ENCODE assay signal across 8 mouse cellular contexts in the genomic region with DNA sequence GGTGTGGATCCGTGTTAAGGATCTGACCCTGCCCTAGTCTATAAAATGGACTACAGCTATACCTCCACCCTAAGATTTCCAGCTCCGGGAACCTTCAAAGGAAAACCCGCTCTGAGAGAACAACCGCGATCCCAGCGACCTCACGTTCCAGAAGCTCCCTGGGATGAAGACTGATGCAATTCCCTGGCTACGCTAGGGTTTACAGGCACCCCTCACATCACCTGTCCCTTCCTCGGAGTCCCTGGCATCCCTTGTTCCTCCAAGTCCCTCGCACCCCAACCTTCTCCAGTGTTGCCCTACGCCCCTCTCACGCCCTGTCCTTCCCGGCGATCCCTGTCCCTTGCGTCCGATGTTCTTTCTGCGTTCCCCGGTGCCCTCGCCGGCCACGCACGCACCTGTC. TPM values are rescaled to one million over a fixed set of nuclear protein-coding genes. Genes with fewer than 3 reads are reported as not detected.
DNase-seq lines count a peak whose midpoint lies in the region; ATAC-seq and TF ChIP-seq lines count a peak whose summit lies in the region.

No protein-coding gene starts in this region.

- TF ChIP-seq CTCF in heart, postnatal 0 days (IDR thresholded peaks at IDR 0.05; ENCODE audit: low read depth): no peak

- H3K27me3 ChIP-seq in heart, postnatal 0 days (ENCODE audit: control insufficient read depth, insufficient read depth, low read length): no peaks in the 10 kb centered on the region
- no peaks in the 10 kb centered on the region for H3K27me3 ChIP-seq in forebrain, embryonic 16.5 days (replicated peaks; ENCODE audit: control insufficient read depth, insufficient read depth, low read length)
- no peaks in the 10 kb centered on the region for H3K27me3 ChIP-seq in midbrain, embryonic 11.5 days (ENCODE audit: control insufficient read depth, insufficient read depth, low read length)

- peak overlapping the region; percentile 84 for H3K4me2 ChIP-seq in heart, postnatal 0 days (ENCODE audit: low read depth, low read length)
- peak overlapping the region; percentile 98 for H3K4me2 ChIP-seq in forebrain, embryonic 16.5 days (ENCODE audit: low read length)
- peak overlapping the region; percentile 94 for H3K4me2 ChIP-seq in midbrain, embryonic 11.5 days

- H3K9ac ChIP-seq in heart, postnatal 0 days (replicated peaks; ENCODE audit: low read depth, low read length): peak overlapping the region; percentile 89
- peak overlapping the region; percentile 87 for H3K9ac ChIP-seq in forebrain, embryonic 16.5 days (replicated peaks; ENCODE audit: low read depth, low read length)
- peak overlapping the region; percentile 76 for H3K9ac ChIP-seq in midbrain, embryonic 11.5 days (ENCODE audit: low read length)

- peak overlapping the region; percentile 79 for H3K4me3 ChIP-seq in heart, postnatal 0 days (ENCODE audit: low read depth, low read length)
- peak overlapping the region; percentile 77 for H3K4me3 ChIP-seq in forebrain, embryonic 16.5 days (replicated peaks; ENCODE audit: low read length)
- peak overlapping the region; percentile 66 for H3K4me3 ChIP-seq in midbrain, embryonic 11.5 days (ENCODE audit: low read depth, low read length)

- DNase-seq in heart, postnatal 0 days (ENCODE audit: low spot score): peak; percentile 17
- DNase-seq in heart, postnatal 36 days: no peak
- peak; percentile 39 for DNase-seq in NIH3T3 (ENCODE audit: low read depth)
- no peak for DNase-seq in midbrain, embryonic 11.5 days (ENCODE audit: low spot score, missing footprints)
- DNase-seq in frontal cortex, postnatal 36 days (ENCODE audit: low spot score in 2 of 2): no peak
- DNase-seq in T-cell, adult 2 months (ENCODE audit: low spot score): no peak
- DNase-seq in lung, adult 18-20 months: no peak

- H3K9me3 ChIP-seq in heart, postnatal 0 days (replicated peaks; ENCODE audit: control insufficient read depth, low read length): no peaks in the 10 kb centered on the region
- H3K9me3 ChIP-seq in forebrain, embryonic 16.5 days (ENCODE audit: control insufficient read depth, low read length): no peaks in the 10 kb centered on the region
- no peaks in the 10 kb centered on the region for H3K9me3 ChIP-seq in midbrain, embryonic 11.5 days (ENCODE audit: control insufficient read depth, low read length)

- H3K27ac ChIP-seq in heart, postnatal 0 days (ENCODE audit: low read depth): peak overlapping the region; percentile 86
- H3K27ac ChIP-seq in forebrain, embryonic 16.5 days (ENCODE audit: low read length): peak overlapping the region; percentile 76
- H3K27ac ChIP-seq in midbrain, embryonic 11.5 days (ENCODE audit: low read depth, low read length): no peak overlapping the region

- H3K4me1 ChIP-seq in heart, postnatal 0 days (ENCODE audit: control insufficient read depth, insufficient read depth): peaks cover 14% of the 10 kb centered on the region
- H3K4me1 ChIP-seq in forebrain, embryonic 16.5 days (replicated peaks; ENCODE audit: control insufficient read depth, insufficient read depth, low read length): peaks cover 15% of the 10 kb centered on the region
- peaks cover 17% of the 10 kb centered on the region for H3K4me1 ChIP-seq in midbrain, embryonic 11.5 days (ENCODE audit: control insufficient read depth, insufficient read depth, low read length)

- intact Hi-C loops in heart, postnatal 36 days (cut with DNase I): no loop called here

- no peak; the same call in 1 of the 2 replicates for ATAC-seq in heart, postnatal 0 days (ENCODE audit: insufficient read depth, low read depth)
- no peak for ATAC-seq in forebrain, embryonic 16.5 days
- ATAC-seq in midbrain, embryonic 11.5 days (ENCODE audit: low FRiP score): peak; percentile 28

- WGBS in heart, postnatal 0 days: under 1% methylated on average over 22 of the region's 22 CpGs
- WGBS in forebrain, embryonic 16.5 days: under 1% methylated on average over 22 of the region's 22 CpGs
- under 1% methylated on average over 22 of the region's 22 CpGs for WGBS in midbrain, embryonic 11.5 days

- no peak for TF ChIP-seq EP300 in heart, postnatal 0 days (IDR thresholded peaks at IDR 0.05; ENCODE audit: low read depth)

- H3K36me3 ChIP-seq in heart, postnatal 0 days (replicated peaks; ENCODE audit: control insufficient read depth, insufficient read depth, low read length): peaks cover 28% of the 10 kb centered on the region
- H3K36me3 ChIP-seq in forebrain, embryonic 16.5 days (ENCODE audit: control insufficient read depth, insufficient read depth): peaks cover 7% of the 10 kb centered on the region; the same call in 1 of the 2 replicates
- H3K36me3 ChIP-seq in midbrain, embryonic 11.5 days (ENCODE audit: control insufficient read depth, insufficient read depth, low read length): peaks cover 11% of the 10 kb centered on the region; the same call in 1 of the 2 replicates

RNA-seq across cellular contexts. Expression of gene Usp36, which starts 0.5 kb away (rescaled TPM):
- 10.4 and 18.3 TPM in 2 replicates for total RNA-seq in heart, postnatal 0 days (2014; rRNA removed; ENCODE audit: low replicate concordance)
- 5.5 and 6.6 TPM in 2 replicates for polyA plus RNA-seq in heart, postnatal 0 days (2015; fragmentation: Nextera tagmentation; extraction: Ambion mirVana)
- 10 to 100 TPM; 12.6 to 15.2 TPM for total RNA-seq in heart, postnatal 36 days (2021)
- 15.8 and 20.2 TPM in 2 replicates for polyA plus RNA-seq in forebrain, embryonic 16.5 days (2015; fragmentation: Nextera tagmentation; extraction: Ambion mirVana)
- polyA plus RNA-seq in midbrain, embryonic 11.5 days (2014; fragmentation: Nextera tagmentation; extraction: Ambion mirVana): 8.7 and 9.0 TPM in 2 replicates

RNA-seq across cellular contexts. Expression of gene Cyth1, which starts 41.2 kb away (rescaled TPM):
- total RNA-seq in heart, postnatal 0 days (2014; rRNA removed; ENCODE audit: low replicate concordance): 49.8 and 50.1 TPM in 2 replicates
- 21.4 TPM in 2 replicates for polyA plus RNA-seq in heart, postnatal 0 days (2015; fragmentation: Nextera tagmentation; extraction: Ambion mirVana)
- 10 to 100 TPM; 45.6 to 51.6 TPM for total RNA-seq in heart, postnatal 36 days (2021)
- polyA plus RNA-seq in forebrain, embryonic 16.5 days (2015; fragmentation: Nextera tagmentation; extraction: Ambion mirVana): 32.1 and 35.2 TPM in 2 replicates
- polyA plus RNA-seq in midbrain, embryonic 11.5 days (2014; fragmentation: Nextera tagmentation; extraction: Ambion mirVana): 12.3 and 12.8 TPM in 2 replicates

RNA-seq across cellular contexts. Expression of gene Cep295nl, which starts 52.7 kb away (rescaled TPM):
- not detected in 2 replicates for total RNA-seq in heart, postnatal 0 days (2014; rRNA removed; ENCODE audit: low replicate concordance)
- polyA plus RNA-seq in heart, postnatal 0 days (2015; fragmentation: Nextera tagmentation; extraction: Ambion mirVana): 0.19 and 0.31 TPM in 2 replicates
- under 1 TPM; 0.56 to 0.76 TPM for total RNA-seq in heart, postnatal 36 days (2021)
- polyA plus RNA-seq in forebrain, embryonic 16.5 days (2015; fragmentation: Nextera tagmentation; extraction: Ambion mirVana): 0.14 and 0.35 TPM in 2 replicates
- polyA plus RNA-seq in midbrain, embryonic 11.5 days (2014; fragmentation: Nextera tagmentation; extraction: Ambion mirVana): 0.23 and 0.40 TPM in 2 replicates

Comparison
In these comparisons a context has a peak if more than half of its experiments do, and no peak if none do; other contexts are left out.
1. DNase-seq: peak in heart, postnatal 0 days (single experiment) and NIH3T3 (single experiment); none in heart, postnatal 36 days (0 of 2), midbrain, embryonic 11.5 days (single experiment), frontal cortex, postnatal 36 days (0 of 2), T-cell, adult 2 months (single experiment) and lung, adult 18-20 months (0 of 2).
2. Peak in every context shown above with its lines, with median percentiles within 50 percentile points of each other: H3K4me2 ChIP-seq, H3K4me3 ChIP-seq and H3K9ac ChIP-seq.